Mouse (Mus musculus) liver, adult 2 months (tissue): ENCODE results near the gene Olfr642. TPM values are rescaled to one million over a fixed set of nuclear protein-coding genes. Genes with fewer than 3 reads are reported as not detected.

ENCODE experiments used
- DNase-seq: peaks from one replicate; pipeline ENCODE4 v3.0.0-alpha.2; 2011; ENCODE audit warnings: low read depth, low spot score; ENCODE audit errors: extremely low read depth
- H3K27ac ChIP-seq: fragments of 200-500 bp; replicated peaks from 2 replicates; pipeline ENCODE4 v1.5.1; 2012; ENCODE audit warnings: low read depth, mild to moderate bottlenecking, control low read depth, inconsistent platforms, low read length; ENCODE audit not compliant: insufficient read depth
- H3K27me3 ChIP-seq: fragments of 200-500 bp; 2 replicates; pipeline ENCODE4 v1.6.1; 2012; ENCODE audit warnings: mild to moderate bottlenecking, moderate library complexity, low read length, inconsistent platforms; ENCODE audit not compliant: control insufficient read depth, insufficient read depth
- H3K36me3 ChIP-seq: fragments of 200-500 bp; 2 replicates; pipeline ENCODE4 v1.6.1; 2012; ENCODE audit warnings: low read length, inconsistent platforms; ENCODE audit not compliant: control insufficient read depth, insufficient read depth
- H3K4me1 ChIP-seq: fragments of 200-500 bp; 2 replicates; pipeline ENCODE4 v1.6.1; 2011; ENCODE audit warnings: low read length; ENCODE audit not compliant: control insufficient read depth, insufficient read depth
- H3K4me3 ChIP-seq: fragments of 200-500 bp; 2 replicates; pipeline ENCODE4 v1.5.1; 2011; ENCODE audit warnings: low read depth, mild to moderate bottlenecking, control low read depth, low read length, moderate library complexity; ENCODE audit not compliant: insufficient read depth
- H3K79me2 ChIP-seq: fragments of 200-500 bp; 2 replicates; pipeline ENCODE4 v1.6.1; 2012; ENCODE audit warnings: inconsistent platforms, mild to moderate bottlenecking, low read length, moderate library complexity; ENCODE audit not compliant: control insufficient read depth, insufficient read depth
- H3K9ac ChIP-seq: fragments of 200-500 bp; 2 replicates; pipeline ENCODE4 v1.6.1; 2012; ENCODE audit warnings: low read depth, mild to moderate bottlenecking, control low read depth, inconsistent platforms, low read length
- CTCF ChIP-seq: fragments of 200-500 bp; IDR thresholded peaks from 2 replicates; pipeline ENCODE4 v1.5.1; 2011; ENCODE audit warnings: low read depth, low read length, control low read depth
- POLR2A ChIP-seq: fragments of 200-500 bp; IDR thresholded peaks from 2 replicates; pipeline ENCODE4 v1.6.1; 2011; ENCODE audit warnings: low read length, control low read depth; ENCODE audit not compliant: insufficient read depth; ENCODE audit errors: extremely low read depth
- polyA plus RNA-seq: library from polyadenylated mRNA; depleted of rRNA; stranded (reverse); fragments of >200 nt; gene quantifications from 2 replicates; pipeline ENCODE4 v1.2.3, GENCODE M21; 2012; rRNA removed
- total RNA-seq: library from RNA; depleted of rRNA; stranded (reverse); fragments of >200 nt; gene quantifications from 2 replicates; pipeline ENCODE4 v1.2.3, GENCODE M21; 2014; rRNA removed

Gene Olfr642
- total and polyA plus RNA-seq, 2 experiments, result not detected

- H3K4me3 ChIP-seq, result no peak within 1 kb of the TSS
- H3K4me1 ChIP-seq, result no peaks in the 10 kb centered on the region
- no peak for DNase-seq
- H3K27me3 ChIP-seq, result no peaks in the 10 kb centered on the region
- TF ChIP-seq CTCF (no peak), POLR2A (no peak)
- H3K36me3 ChIP-seq, result no peaks in the 10 kb centered on the region
- no peaks in the 10 kb centered on the region for H3K79me2 ChIP-seq
- H3K27ac ChIP-seq, result no peak within 1 kb of the TSS
- no peak within 1 kb of the TSS for H3K9ac ChIP-seq
Observed at GRCm38 (mm10) chr7:103998446-103998845, 54.0 kb downstream of the Olfr642 start, which contains the start of gene Olfr638. Gene Olfr638, plus strand, starts transcription at chr7:103998746.

Other genes starting within 250 kb of the Olfr642 start
- 116 and 144 TPM in 2 replicates for gene Hbb-bt, start 238.7 kb downstream of the Olfr642 start, total RNA-seq
- gene Hbb-bt, start 238.7 kb downstream of the Olfr642 start, polyA plus RNA-seq, result 56.2 and 75.5 TPM in 2 replicates
- 760 and 1,100 TPM in 2 replicates for gene Hbb-bs, start 224.6 kb downstream of the Olfr642 start, total RNA-seq
- 551 and 848 TPM in 2 replicates for gene Hbb-bs, start 224.6 kb downstream of the Olfr642 start, polyA plus RNA-seq
- not detected in 2 replicates for gene Hbb-bh2, start 212.1 kb downstream of the Olfr642 start, total RNA-seq
- not detected in 2 replicates for gene Hbb-bh2, start 212.1 kb downstream of the Olfr642 start, polyA plus RNA-seq
- gene Hbb-bh1, start 209.5 kb downstream of the Olfr642 start, total RNA-seq, result not detected in 2 replicates
- not detected in 2 replicates for gene Hbb-bh1, start 209.5 kb downstream of the Olfr642 start, polyA plus RNA-seq
- not detected in 2 replicates for gene Hbb-y, start 199.4 kb downstream of the Olfr642 start, total RNA-seq
- not detected in 2 replicates for gene Hbb-y, start 199.4 kb downstream of the Olfr642 start, polyA plus RNA-seq
- not detected in 2 replicates for gene Olfr66, start 166.4 kb downstream of the Olfr642 start, total RNA-seq
- gene Olfr66, start 166.4 kb downstream of the Olfr642 start, polyA plus RNA-seq, result not detected in 2 replicates
- not detected in 2 replicates for gene Olfr64, start 158.2 kb downstream of the Olfr642 start, total RNA-seq
- gene Olfr64, start 158.2 kb downstream of the Olfr642 start, polyA plus RNA-seq, result not detected in 2 replicates
- not detected in 2 replicates for gene Olfr65, start 149.2 kb downstream of the Olfr642 start, total RNA-seq
- not detected in 2 replicates for gene Olfr65, start 149.2 kb downstream of the Olfr642 start, polyA plus RNA-seq
- gene Olfr631, start 123.8 kb downstream of the Olfr642 start, total RNA-seq, result not detected in 2 replicates
- gene Olfr631, start 123.8 kb downstream of the Olfr642 start, polyA plus RNA-seq, result not detected in 2 replicates
- gene Olfr632, start 118.3 kb downstream of the Olfr642 start, total RNA-seq, result not detected in 2 replicates
- not detected in 2 replicates for gene Olfr632, start 118.3 kb downstream of the Olfr642 start, polyA plus RNA-seq
- not detected in 2 replicates for gene Olfr633, start 108.2 kb downstream of the Olfr642 start, total RNA-seq
- not detected in 2 replicates for gene Olfr633, start 108.2 kb downstream of the Olfr642 start, polyA plus RNA-seq
- gene Olfr635, start 81.5 kb downstream of the Olfr642 start, total RNA-seq, result not detected in 2 replicates
- gene Olfr635, start 81.5 kb downstream of the Olfr642 start, polyA plus RNA-seq, result not detected in 2 replicates
- gene Olfr638, start 53.9 kb downstream of the Olfr642 start, total RNA-seq, result not detected in 2 replicates
- gene Olfr638, start 53.9 kb downstream of the Olfr642 start, polyA plus RNA-seq, result not detected in 2 replicates
- under 0.01 TPM in 2 replicates for gene Olfr639, start 35.4 kb downstream of the Olfr642 start, total RNA-seq
- gene Olfr639, start 35.4 kb downstream of the Olfr642 start, polyA plus RNA-seq, result not detected in 2 replicates
- gene Olfr640, start 27.1 kb downstream of the Olfr642 start, total RNA-seq, result not detected in 2 replicates
- not detected in 2 replicates for gene Olfr640, start 27.1 kb downstream of the Olfr642 start, polyA plus RNA-seq
- gene Olfr641, start 17.2 kb downstream of the Olfr642 start, total RNA-seq, result not detected in 2 replicates
- gene Olfr641, start 17.2 kb downstream of the Olfr642 start, polyA plus RNA-seq, result not detected in 2 replicates
- gene 4930516K23Rik, start 8.8 kb upstream of the Olfr642 start, total RNA-seq, result not detected in 2 replicates
- not detected in 2 replicates for gene 4930516K23Rik, start 8.8 kb upstream of the Olfr642 start, polyA plus RNA-seq
- not detected in 2 replicates for gene Olfr644, start 19.2 kb upstream of the Olfr642 start, total RNA-seq
- gene Olfr644, start 19.2 kb upstream of the Olfr642 start, polyA plus RNA-seq, result not detected in 2 replicates
- gene Olfr645, start 32.8 kb upstream of the Olfr642 start, total RNA-seq, result not detected in 2 replicates
- not detected in 2 replicates for gene Olfr645, start 32.8 kb upstream of the Olfr642 start, polyA plus RNA-seq
- not detected in 2 replicates for gene Olfr646, start 52.2 kb upstream of the Olfr642 start, total RNA-seq
- not detected in 2 replicates for gene Olfr646, start 52.2 kb upstream of the Olfr642 start, polyA plus RNA-seq
- not detected in 2 replicates for gene Ubqln5, start 77.2 kb upstream of the Olfr642 start, total RNA-seq
- not detected in 2 replicates for gene Ubqln5, start 77.2 kb upstream of the Olfr642 start, polyA plus RNA-seq
- gene Olfr643, start 84.7 kb upstream of the Olfr642 start, total RNA-seq, result not detected in 2 replicates
- not detected in 2 replicates for gene Olfr643, start 84.7 kb upstream of the Olfr642 start, polyA plus RNA-seq
- not detected in 2 replicates for gene Ubqln3, start 90.6 kb upstream of the Olfr642 start, total RNA-seq
- gene Ubqln3, start 90.6 kb upstream of the Olfr642 start, polyA plus RNA-seq, result not detected in 2 replicates
- gene Ubqlnl, start 97.9 kb upstream of the Olfr642 start, total RNA-seq, result not detected in 2 replicates
- gene Ubqlnl, start 97.9 kb upstream of the Olfr642 start, polyA plus RNA-seq, result not detected in 2 replicates
- not detected in 2 replicates for gene Olfm5, start 112.2 kb upstream of the Olfr642 start, total RNA-seq
- gene Olfm5, start 112.2 kb upstream of the Olfr642 start, polyA plus RNA-seq, result not detected in 2 replicates
- gene Olfr648, start 130.7 kb upstream of the Olfr642 start, total RNA-seq, result not detected in 2 replicates
- not detected in 2 replicates for gene Olfr648, start 130.7 kb upstream of the Olfr642 start, polyA plus RNA-seq
- not detected in 2 replicates for gene Olfr649, start 143.3 kb upstream of the Olfr642 start, total RNA-seq
- not detected in 2 replicates for gene Olfr649, start 143.3 kb upstream of the Olfr642 start, polyA plus RNA-seq
- 0.07 and 0.18 TPM in 2 replicates for gene Trim6, start 166.1 kb upstream of the Olfr642 start, total RNA-seq
- 0.27 and 0.75 TPM in 2 replicates for gene Trim6, start 166.1 kb upstream of the Olfr642 start, polyA plus RNA-seq
- 8.6 and 11.9 TPM in 2 replicates for gene Trim34a, start 191.8 kb upstream of the Olfr642 start, total RNA-seq
- gene Trim34a, start 191.8 kb upstream of the Olfr642 start, polyA plus RNA-seq, result 2.0 and 2.2 TPM in 2 replicates
- 1.7 and 2.1 TPM in 2 replicates for gene Trim5, start 235.4 kb upstream of the Olfr642 start, total RNA-seq
- gene Trim5, start 235.4 kb upstream of the Olfr642 start, polyA plus RNA-seq, result 0.23 and 0.36 TPM in 2 replicates